Mouse (Mus musculus): Measurements from ENCODE around the gene Ptgdr2. TPM values are rescaled to one million over a fixed set of nuclear protein-coding genes. Genes with fewer than 3 reads are reported as not detected.

The Ptgdr2 gene
- polyA plus RNA-seq, 1 experiment: not detected

GRCm38 (mm10) chr19:10905728-10906000 lies 31.3 kb upstream of the Ptgdr2 start:
- Histone ChIP-seq H3K27me3 (replicated peaks) (no peaks in the 10 kb centered on the region), H3K4me3 (replicated peaks) (no peak overlapping the region), H3K4me1 (no peaks in the 10 kb centered on the region), H3K9me3 (no peaks in the 10 kb centered on the region), H3K36me3 (replicated peaks; ENCODE audit: low read length) (peaks cover 88% of the 10 kb centered on the region)
- TF ChIP-seq GATA1 (IDR thresholded peaks at IDR 0.05; ENCODE audit: borderline replicate concordance, low read length) (no peak), FLI1 (IDR thresholded peaks at IDR 0.05; ENCODE audit: low read length) (no peak)

GRCm38 (mm10) chr19:10907891-10908290 lies 29.1 kb upstream of the Ptgdr2 start:
- TF ChIP-seq FLI1 (IDR thresholded peaks at IDR 0.05; ENCODE audit: low read length): no peak
- no peak for TF ChIP-seq GATA1 (IDR thresholded peaks at IDR 0.05; ENCODE audit: borderline replicate concordance, low read length)
- H3K36me3 ChIP-seq (replicated peaks; ENCODE audit: low read length): peaks cover 66% of the 10 kb centered on the region

GRCm38 (mm10) chr19:10909087-10909721 lies 27.8 kb upstream of the Ptgdr2 start:
- H3K9me3 ChIP-seq: no peaks in the 10 kb centered on the region
- peaks cover 2% of the 10 kb centered on the region for H3K27me3 ChIP-seq (replicated peaks)
- peaks cover under 1% of the 10 kb centered on the region for H3K4me1 ChIP-seq
- TF ChIP-seq FLI1 (IDR thresholded peaks at IDR 0.05; ENCODE audit: low read length) (no peak), GATA1 (IDR thresholded peaks at IDR 0.05; ENCODE audit: borderline replicate concordance, low read length) (no peak)
- H3K4me3 ChIP-seq (replicated peaks): no peak overlapping the region
- H3K36me3 ChIP-seq (replicated peaks; ENCODE audit: low read length): peaks cover 52% of the 10 kb centered on the region

More at GRCm38 (mm10) chr19:10907891-10908290, 29.1 kb upstream of the Ptgdr2 start:
- H3K27me3 ChIP-seq (replicated peaks): no peaks in the 10 kb centered on the region
- H3K4me3 ChIP-seq (replicated peaks): no peak overlapping the region
- H3K9me3 ChIP-seq: no peaks in the 10 kb centered on the region
- no peaks in the 10 kb centered on the region for H3K4me1 ChIP-seq

GRCm38 (mm10) chr19:10914291-10914690 lies 22.7 kb upstream of the Ptgdr2 start:
- peaks cover 4% of the 10 kb centered on the region for H3K36me3 ChIP-seq (replicated peaks; ENCODE audit: low read length)
- no peaks in the 10 kb centered on the region for H3K9me3 ChIP-seq
- no peak overlapping the region for H3K4me3 ChIP-seq (replicated peaks)
- H3K27me3 ChIP-seq (replicated peaks): peaks cover 45% of the 10 kb centered on the region
- H3K4me1 ChIP-seq: peaks cover 18% of the 10 kb centered on the region
- TF ChIP-seq GATA1 (IDR thresholded peaks at IDR 0.05; ENCODE audit: borderline replicate concordance, low read length) (no peak), FLI1 (IDR thresholded peaks at IDR 0.05; ENCODE audit: low read length) (no peak)

GRCm38 (mm10) chr19:10914870-10915269 lies 22.1 kb upstream of the Ptgdr2 start:
- Histone ChIP-seq H3K4me1 (peaks cover 18% of the 10 kb centered on the region), H3K27me3 (replicated peaks) (peaks cover 49% of the 10 kb centered on the region), H3K36me3 (replicated peaks; ENCODE audit: low read length) (no peaks in the 10 kb centered on the region), H3K4me3 (replicated peaks) (no peak overlapping the region), H3K9me3 (no peaks in the 10 kb centered on the region)
- no peak for TF ChIP-seq GATA1 (IDR thresholded peaks at IDR 0.05; ENCODE audit: borderline replicate concordance, low read length)
- TF ChIP-seq FLI1 (IDR thresholded peaks at IDR 0.05; ENCODE audit: low read length): no peak

- Histone ChIP-seq H3K4me1 (peaks cover 18% of the 10 kb centered on the region), H3K27me3 (replicated peaks) (peaks cover 60% of the 10 kb centered on the region), H3K4me3 (replicated peaks) (no peak overlapping the region), H3K9me3 (no peaks in the 10 kb centered on the region), H3K36me3 (replicated peaks; ENCODE audit: low read length) (no peaks in the 10 kb centered on the region)
- TF ChIP-seq FLI1 (IDR thresholded peaks at IDR 0.05; ENCODE audit: low read length) (no peak), GATA1 (IDR thresholded peaks at IDR 0.05; ENCODE audit: borderline replicate concordance, low read length) (no peak)
Observed at GRCm38 (mm10) chr19:10916506-10916905, 20.5 kb upstream of the Ptgdr2 start.

GRCm38 (mm10) chr19:10918321-10918991 lies 18.5 kb upstream of the Ptgdr2 start:
- no peak for TF ChIP-seq FLI1 (IDR thresholded peaks at IDR 0.05; ENCODE audit: low read length)
- TF ChIP-seq GATA1 (IDR thresholded peaks at IDR 0.05; ENCODE audit: borderline replicate concordance, low read length): no peak
- Histone ChIP-seq H3K27me3 (replicated peaks) (peaks cover 58% of the 10 kb centered on the region), H3K9me3 (no peaks in the 10 kb centered on the region)

GRCm38 (mm10) chr19:10920532-10920931 lies 16.4 kb upstream of the Ptgdr2 start, which contains the start of gene Zp1:
Gene Zp1, minus strand, starts transcription at chr19:10920632.
- peaks cover 7% of the 10 kb centered on the region for H3K4me1 ChIP-seq
- H3K27me3 ChIP-seq (replicated peaks): peaks cover 48% of the 10 kb centered on the region
- no peaks in the 10 kb centered on the region for H3K36me3 ChIP-seq (replicated peaks; ENCODE audit: low read length)
- H3K4me3 ChIP-seq (replicated peaks): no peak within 1 kb of the TSS
- H3K9me3 ChIP-seq: no peaks in the 10 kb centered on the region
- TF ChIP-seq GATA1 (IDR thresholded peaks at IDR 0.05; ENCODE audit: borderline replicate concordance, low read length) (no peak), FLI1 (IDR thresholded peaks at IDR 0.05; ENCODE audit: low read length) (no peak)

More at GRCm38 (mm10) chr19:10918321-10918991, 18.5 kb upstream of the Ptgdr2 start:
- H3K4me1 ChIP-seq: peaks cover 18% of the 10 kb centered on the region
- H3K4me3 ChIP-seq (replicated peaks): no peak overlapping the region
- H3K36me3 ChIP-seq (replicated peaks; ENCODE audit: low read length): no peaks in the 10 kb centered on the region

- H3K27me3 ChIP-seq (replicated peaks): peaks cover 44% of the 10 kb centered on the region
- peaks cover 7% of the 10 kb centered on the region for H3K4me1 ChIP-seq
- no peaks in the 10 kb centered on the region for H3K9me3 ChIP-seq
- no peak for TF ChIP-seq GATA1 (IDR thresholded peaks at IDR 0.05; ENCODE audit: borderline replicate concordance, low read length)
- TF ChIP-seq FLI1 (IDR thresholded peaks at IDR 0.05; ENCODE audit: low read length): no peak
- H3K4me3 ChIP-seq (replicated peaks): no peak overlapping the region
- H3K36me3 ChIP-seq (replicated peaks; ENCODE audit: low read length): no peaks in the 10 kb centered on the region
Observed at GRCm38 (mm10) chr19:10921058-10921457, 15.9 kb upstream of the Ptgdr2 start.

- Histone ChIP-seq H3K9me3 (peaks cover 4% of the 10 kb centered on the region), H3K4me1 (no peaks in the 10 kb centered on the region; the same call in 1 of the 2 replicates), H3K4me3 (replicated peaks) (no peak overlapping the region), H3K36me3 (replicated peaks; ENCODE audit: low read length) (no peaks in the 10 kb centered on the region), H3K27me3 (replicated peaks) (peaks cover 26% of the 10 kb centered on the region)
- TF ChIP-seq GATA1 (IDR thresholded peaks at IDR 0.05; ENCODE audit: borderline replicate concordance, low read length) (no peak), FLI1 (IDR thresholded peaks at IDR 0.05; ENCODE audit: low read length) (no peak)
Observed at GRCm38 (mm10) chr19:10924220-10924619, 12.7 kb upstream of the Ptgdr2 start.
